Mouse (Mus musculus) megakaryocyte, embryonic 14.5 days (primary cell): ENCODE data around the gene Sec1.

Experiments
- FLI1 ChIP-seq: IDR thresholded peaks from 2 replicates; pipeline ENCODE4 v1.6.1; 2012; ENCODE audit warnings: low read length, inconsistent platforms, mixed read lengths
- GATA1 ChIP-seq: IDR thresholded peaks from 3 replicates; pipeline ENCODE4 v1.6.1; 2012; ENCODE audit warnings: mixed read lengths, low read length, inconsistent platforms, borderline replicate concordance

DNA sequence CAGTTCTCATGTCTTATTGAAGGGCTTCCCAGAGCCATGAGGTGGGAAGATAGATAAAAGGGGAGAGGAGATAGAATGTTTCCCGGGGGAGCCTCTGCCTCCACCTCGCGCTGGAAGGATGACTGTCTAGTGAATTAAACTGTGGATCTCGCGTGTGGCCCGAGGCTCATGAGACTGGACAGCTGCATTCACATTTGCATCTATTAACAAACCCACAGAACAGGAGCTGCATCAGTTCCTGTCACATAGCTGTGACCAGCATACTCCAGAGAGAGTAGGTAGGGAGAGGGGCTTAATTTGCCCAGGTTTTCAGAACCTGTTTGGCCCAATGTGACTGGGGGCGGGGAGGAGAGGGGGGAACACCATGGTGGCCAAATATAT lies 48.6 kb downstream of the Sec1 start:
- TF ChIP-seq GATA1 (no peak), FLI1 (no peak)
